Mouse (Mus musculus): Measurements from ENCODE around the gene Fkbp10. TPM values are rescaled to one million over a fixed set of nuclear protein-coding genes. Genes with fewer than 3 reads are reported as not detected.

The Fkbp10 gene
- polyA plus RNA-seq (2017; shearing (Covaris generic)), result not detected

DNA sequence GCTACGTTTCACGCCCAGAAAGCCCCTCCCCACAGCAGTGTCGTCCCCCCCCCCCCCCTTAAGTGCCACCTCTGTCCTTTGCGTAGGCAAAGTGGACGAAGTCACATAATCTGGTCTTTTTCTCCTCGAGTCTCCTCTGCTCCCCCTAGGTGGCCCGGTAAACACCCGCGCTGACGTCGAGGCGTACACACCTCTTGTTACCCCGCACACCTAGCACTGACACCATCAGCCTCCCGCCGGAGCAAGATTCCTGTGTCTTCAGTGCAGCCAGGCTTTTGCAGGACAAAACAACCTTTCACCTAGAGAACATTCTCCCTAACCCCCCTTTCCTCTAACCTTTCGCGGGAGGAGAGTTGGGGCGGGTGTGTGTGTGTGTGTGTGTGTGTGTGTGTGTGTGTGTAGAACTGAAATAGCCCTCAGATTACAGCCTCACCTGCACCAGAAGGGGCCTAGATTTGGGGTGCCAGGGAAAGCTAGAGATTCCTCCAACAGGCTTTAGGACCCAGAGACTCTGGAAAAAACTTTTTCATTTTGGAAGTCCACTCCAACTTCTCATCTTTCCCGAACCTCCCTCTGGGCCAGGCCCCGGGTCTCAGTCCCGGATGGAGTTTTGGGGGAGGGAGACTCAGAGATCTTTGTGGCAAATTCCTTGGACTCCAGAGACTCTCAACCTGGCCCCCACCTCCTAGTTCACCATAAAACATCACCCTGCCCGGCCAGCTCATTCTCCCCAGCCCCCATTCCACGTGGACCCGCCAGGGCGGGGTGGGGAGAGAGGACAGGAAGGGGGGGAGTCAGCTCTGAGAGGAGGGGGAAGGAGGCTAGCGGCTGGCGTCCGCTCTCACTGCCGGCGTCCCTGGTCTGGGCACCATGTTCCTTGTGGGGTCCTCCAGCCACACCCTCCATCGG is at the start of gene Fkbp10:
TSS of gene Fkbp10 (plus strand) at position 784 of the 909 bp plus-strand sequence.

DNA sequence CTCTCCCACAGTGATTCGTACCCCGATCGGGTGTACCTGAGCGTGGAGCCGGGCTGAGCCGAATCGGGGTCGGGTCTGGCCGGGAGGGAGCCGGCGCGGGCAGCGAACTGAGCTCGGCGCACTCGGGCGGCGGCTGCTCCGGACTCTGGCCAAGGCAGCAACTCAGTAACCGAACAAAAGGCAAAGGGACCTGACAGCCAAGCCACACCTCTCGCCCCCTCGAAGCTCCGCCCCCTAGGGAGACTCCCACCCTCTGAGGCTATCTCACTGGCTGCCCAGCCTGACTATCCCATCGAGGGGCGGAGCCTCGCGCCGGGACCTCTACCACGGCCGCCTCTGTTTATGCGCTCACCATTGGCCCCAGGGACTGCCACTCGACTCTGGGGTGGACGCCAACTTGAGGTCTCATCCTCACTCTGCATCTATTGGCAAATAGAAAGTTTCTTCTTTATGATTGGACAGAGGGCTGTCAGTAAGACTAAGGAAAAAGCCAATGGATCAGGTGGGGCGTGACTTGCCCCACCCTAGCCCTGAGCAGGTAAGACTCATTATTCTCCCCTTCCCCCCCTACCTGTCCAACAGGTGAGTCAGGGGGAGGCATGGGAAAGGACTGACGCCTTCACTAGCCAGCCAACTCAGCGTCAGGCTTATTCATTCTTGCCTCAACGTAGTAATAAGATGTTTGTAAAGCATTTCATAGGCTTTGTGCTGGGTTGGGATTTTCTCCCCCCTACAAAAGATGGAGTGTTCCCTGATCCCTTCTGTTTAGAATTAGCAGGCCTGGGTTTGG is 17.7 kb upstream of the Fkbp10 start, which contains the start of gene Jup:
TSS of gene Jup (minus strand) at position 164 of the 790 bp plus-strand sequence.

DNA sequence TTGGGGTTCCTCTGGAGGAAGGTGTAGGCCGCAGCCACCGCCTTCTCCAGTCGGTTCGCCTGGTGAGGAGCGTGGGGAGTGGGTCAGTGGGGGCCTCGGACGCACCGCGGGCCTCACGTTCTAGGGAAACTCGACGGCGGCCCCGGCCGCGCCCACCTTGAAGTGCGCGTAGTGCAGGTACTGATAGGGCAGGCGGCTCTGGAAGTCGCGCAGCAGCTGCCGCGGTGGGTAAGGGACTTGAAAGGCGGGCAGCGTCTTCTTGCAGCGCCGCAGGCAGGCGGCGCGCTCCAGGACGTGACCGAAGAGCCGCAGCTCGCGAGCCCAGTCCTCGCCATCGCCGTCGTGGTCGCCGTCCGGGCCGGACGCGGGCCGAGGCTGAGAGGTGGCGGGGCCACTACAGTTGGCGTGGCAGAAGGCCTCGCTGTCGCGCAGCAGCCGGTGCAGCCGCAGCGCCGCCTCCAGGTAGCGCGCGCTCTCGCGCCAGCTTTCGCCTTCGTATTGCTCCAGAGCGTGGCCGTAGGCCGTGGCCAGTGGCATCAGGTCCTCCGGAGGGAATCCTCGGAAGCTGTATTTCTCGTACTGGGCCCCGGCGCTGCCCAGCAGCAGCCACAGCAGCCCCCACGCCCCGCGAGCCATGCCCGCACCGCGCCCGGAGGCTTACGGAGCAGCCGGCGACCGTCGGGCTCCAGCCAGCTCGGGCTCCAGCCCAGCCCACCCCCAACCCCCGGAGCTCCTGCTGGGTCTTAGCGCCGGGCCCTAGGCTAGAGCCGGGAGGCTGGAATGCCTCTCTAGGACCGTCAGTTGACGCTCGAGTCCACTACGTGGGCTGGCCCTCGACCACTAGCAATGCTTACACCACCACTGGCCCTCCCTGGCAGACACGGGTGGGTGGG is 1.2 kb upstream of the Fkbp10 start, which contains the start of gene P3h4:
TSS of gene P3h4 (minus strand) at position 816 of the 893 bp plus-strand sequence.

DNA sequence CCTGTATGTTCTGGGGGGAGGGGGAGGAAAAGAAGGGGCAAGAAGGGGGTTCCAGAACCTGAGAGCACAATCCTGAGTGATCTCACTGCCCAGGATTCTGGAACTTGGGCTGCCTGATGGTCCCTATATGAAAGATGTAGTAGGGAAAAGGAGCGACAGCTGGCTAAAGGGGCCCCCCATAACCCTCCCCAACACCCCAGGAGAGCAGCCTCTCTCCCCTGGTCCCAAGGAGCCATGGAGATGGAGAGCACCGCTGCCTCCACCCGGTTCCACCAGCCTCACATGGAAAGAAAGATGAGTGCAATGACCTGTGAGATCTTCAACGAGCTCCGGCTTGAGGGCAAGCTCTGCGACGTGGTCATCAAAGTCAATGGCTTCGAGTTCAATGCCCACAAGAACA is 26.3 kb downstream of the Fkbp10 start, which contains the start of the genes Nt5c3b and Klhl10:
TSS of gene Nt5c3b (minus strand) at position 12 of the 400 bp plus-strand sequence.
TSS of gene Klhl10 (plus strand) at position 121 of the 400 bp plus-strand sequence.

DNA sequence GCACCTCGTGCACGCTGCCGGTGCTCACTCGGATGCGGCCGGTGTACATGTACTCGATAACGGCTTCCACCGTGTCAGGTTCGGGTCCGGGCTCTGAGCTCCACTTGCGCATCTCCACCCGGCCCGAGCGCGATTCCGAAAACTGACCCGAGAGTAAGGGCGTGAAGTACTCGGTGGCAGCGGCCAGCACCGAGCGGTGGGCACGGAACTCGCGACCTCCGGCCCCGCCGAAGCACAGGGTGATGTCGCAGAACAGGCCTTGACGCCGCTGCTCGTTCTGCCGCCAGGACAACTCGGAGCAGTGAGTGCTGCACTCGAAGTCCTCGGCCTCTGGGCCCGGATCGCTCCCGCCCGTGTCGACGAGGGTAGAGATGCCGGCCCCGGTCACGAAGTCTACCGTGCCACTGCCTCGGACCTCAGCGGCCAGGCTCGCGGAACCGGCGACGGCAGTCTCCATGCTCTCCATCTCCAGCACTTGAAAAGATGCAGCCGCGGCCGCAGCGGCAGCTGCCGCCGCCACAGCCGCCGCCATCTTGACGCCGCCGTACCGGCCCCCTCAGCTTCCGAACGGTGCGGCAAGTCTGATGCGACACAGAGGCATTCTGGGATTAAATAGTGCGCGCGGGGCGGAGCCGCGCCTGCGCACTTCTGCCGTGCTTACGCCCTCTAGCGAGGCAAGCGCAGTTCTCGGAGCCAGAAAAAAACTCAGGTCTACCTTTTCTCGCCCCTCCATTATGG is 56.9 kb downstream of the Fkbp10 start, which contains the start of gene Klhl11:
TSS of gene Klhl11 (minus strand) at position 545 of the 738 bp plus-strand sequence.

Other genes starting within 250 kb of the Fkbp10 start
- not detected for gene Krt9, start 222.5 kb upstream of the Fkbp10 start, polyA plus RNA-seq (2017; shearing (Covaris generic))
- not detected for gene Krt14, start 208.1 kb upstream of the Fkbp10 start, polyA plus RNA-seq (2017; shearing (Covaris generic))
- gene Krt16, start 166.8 kb upstream of the Fkbp10 start, polyA plus RNA-seq (2017; shearing (Covaris generic)), result not detected
- 3.5 TPM for gene Krt17, start 154.7 kb upstream of the Fkbp10 start, polyA plus RNA-seq (2017; shearing (Covaris generic))
- gene Krt42, start 145.8 kb upstream of the Fkbp10 start, polyA plus RNA-seq (2017; shearing (Covaris generic)), result not detected
- 2,843 TPM for gene Eif1, start 95.8 kb upstream of the Fkbp10 start, polyA plus RNA-seq (2017; shearing (Covaris generic))
- gene Gast, start 81.3 kb upstream of the Fkbp10 start, polyA plus RNA-seq (2017; shearing (Covaris generic)), result not detected
- 5.4 TPM for gene Hap1, start 59.6 kb upstream of the Fkbp10 start, polyA plus RNA-seq (2017; shearing (Covaris generic))
- 2.9 TPM for gene Jup, start 17.9 kb upstream of the Fkbp10 start, polyA plus RNA-seq (2017; shearing (Covaris generic))
- gene P3h4, start 861 bp upstream of the Fkbp10 start, polyA plus RNA-seq (2017; shearing (Covaris generic)), result not detected
- 165 TPM for gene Nt5c3b, start 26.1 kb downstream of the Fkbp10 start, polyA plus RNA-seq (2017; shearing (Covaris generic))
- gene Klhl10, start 26.2 kb downstream of the Fkbp10 start, polyA plus RNA-seq (2017; shearing (Covaris generic)), result 0.99 TPM
- gene Klhl11, start 57.0 kb downstream of the Fkbp10 start, polyA plus RNA-seq (2017; shearing (Covaris generic)), result 4.2 TPM
- 225 TPM for gene Acly, start 112.3 kb downstream of the Fkbp10 start, polyA plus RNA-seq (2017; shearing (Covaris generic))
- 0.11 TPM for gene Ttc25, start 129.9 kb downstream of the Fkbp10 start, polyA plus RNA-seq (2017; shearing (Covaris generic))
- 453 TPM for gene Cnp, start 159.2 kb downstream of the Fkbp10 start, polyA plus RNA-seq (2017; shearing (Covaris generic))
- gene Nkiras2, start 203.5 kb downstream of the Fkbp10 start, polyA plus RNA-seq (2017; shearing (Covaris generic)), result 29.7 TPM
- gene Dnajc7, start 204.5 kb downstream of the Fkbp10 start, polyA plus RNA-seq (2017; shearing (Covaris generic)), result 688 TPM

All from inflammation-experienced regulatory T-cells, adult 16 weeks (primary cell).